Mouse (Mus musculus) kidney, adult 11 months (tissue): Measurements from ENCODE around the gene 1110008L16Rik.
A peak's percentile ranks its signal among the peaks of the same experiment; 100 is the strongest.
"Not testable (repeated sequence)": the region's sequence is repeated elsewhere in the genome, so short reads cannot be mapped to it uniquely, and the experiment has no call there.

ENCODE experiments used
- DNase-seq: peaks from one replicate; pipeline ENCODE4 v3.0.0; 2022

Gene 1110008L16Rik

DNA sequence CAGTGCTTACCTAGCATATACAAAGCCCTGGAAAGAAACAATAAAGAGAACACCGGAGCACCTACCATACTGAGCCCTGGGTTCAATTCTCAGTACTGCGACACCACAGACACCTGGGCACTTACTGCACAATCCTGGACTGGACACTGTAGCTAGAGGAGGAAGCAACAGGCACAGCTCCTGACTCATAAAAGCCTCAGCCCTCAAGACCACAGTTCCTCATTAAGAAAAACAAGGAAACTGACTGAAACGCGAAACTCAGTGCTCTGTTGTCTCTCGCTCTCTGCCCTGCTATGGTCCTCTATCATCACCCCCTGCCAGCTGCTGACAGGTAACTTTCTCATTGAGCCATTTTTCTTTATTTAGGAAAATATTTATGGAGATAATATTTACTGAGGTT is at the start of gene 1110008L16Rik:
1110008L16Rik (plus strand) TSS at position 242 of the 400 bp plus-strand sequence.
- DNase-seq, result no peak

DNA sequence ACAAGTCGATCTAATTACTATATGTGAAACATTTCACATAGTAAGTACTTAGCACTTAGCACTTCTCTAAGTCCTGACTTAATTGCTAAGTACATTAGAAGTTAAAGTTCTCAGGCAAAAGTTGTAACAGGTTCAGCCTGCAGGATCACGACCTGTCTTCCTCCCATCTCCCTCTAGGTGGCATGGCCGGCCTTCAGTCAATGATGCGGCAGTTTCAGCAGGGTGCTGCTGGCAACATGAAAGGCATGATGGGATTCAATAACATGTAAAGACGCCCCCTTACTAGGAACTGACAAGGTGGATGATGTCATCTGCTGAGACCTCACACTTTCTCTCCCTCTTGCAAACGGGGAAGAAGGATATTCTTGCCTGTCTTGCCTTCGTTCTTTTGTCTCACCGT is 37.4 kb upstream of the 1110008L16Rik start:
- not testable (repeated sequence) for DNase-seq

DNA sequence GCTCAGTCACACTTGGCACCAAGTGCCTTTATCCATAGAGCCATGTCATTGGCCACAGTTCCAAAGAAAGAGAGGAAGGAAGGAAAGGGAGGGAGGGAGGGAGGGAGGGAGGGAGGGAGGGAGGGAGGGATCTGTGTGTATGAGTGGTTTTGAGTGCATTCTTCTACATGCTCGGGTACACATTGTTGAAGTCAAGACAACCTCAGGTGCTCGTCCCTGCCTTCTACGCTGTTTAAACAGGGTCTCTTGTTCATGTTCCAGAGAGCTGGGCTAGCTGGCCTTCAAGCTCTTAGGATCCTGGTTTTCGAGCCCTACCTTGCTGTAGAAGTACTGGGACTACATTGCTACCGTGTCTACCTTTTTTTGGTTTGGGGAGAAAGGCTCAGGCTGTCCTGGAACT is 36.0 kb upstream of the 1110008L16Rik start:
- DNase-seq, result not testable (repeated sequence)

DNA sequence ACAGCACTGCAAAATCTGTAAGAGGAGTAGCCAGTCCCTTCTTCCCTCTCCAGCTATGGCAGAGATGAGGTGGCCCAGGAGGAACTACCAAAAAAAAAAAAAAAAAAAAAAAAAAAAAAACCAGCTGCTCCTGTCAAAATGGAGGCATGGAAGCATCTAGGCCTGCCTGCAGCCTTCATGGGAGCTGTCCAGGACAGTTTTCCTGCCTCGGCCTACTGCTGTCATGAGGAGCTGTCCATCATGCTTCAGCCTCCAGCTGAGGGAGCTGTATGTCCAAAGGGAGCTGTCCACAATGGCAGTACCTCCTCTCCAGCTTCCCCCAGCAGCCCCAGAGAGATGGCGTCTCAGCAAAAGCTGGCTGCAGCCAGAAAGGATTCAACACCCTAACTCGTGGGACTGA is 27.1 kb upstream of the 1110008L16Rik start:
- no peak for DNase-seq

DNA sequence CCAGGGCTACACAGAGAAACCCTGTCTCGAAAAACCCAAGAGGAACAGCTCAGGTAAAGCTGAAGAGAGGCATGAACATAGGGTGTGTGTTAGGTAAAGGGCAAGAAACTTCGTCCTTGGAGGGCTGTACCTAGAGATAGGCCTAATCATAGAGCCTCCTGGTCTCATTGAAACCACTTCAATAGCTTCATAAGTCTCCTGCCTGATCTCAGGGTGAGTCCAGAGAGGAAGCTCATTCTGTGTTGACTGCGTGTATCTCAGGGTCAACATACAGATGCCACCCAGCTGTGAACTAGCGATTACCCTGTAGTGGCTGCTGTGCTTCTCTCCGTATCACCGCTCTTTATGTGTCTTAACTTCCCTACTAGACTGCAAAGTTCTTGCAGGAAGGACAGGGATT is 21.8 kb upstream of the 1110008L16Rik start:
- DNase-seq, result not testable (repeated sequence)

DNA sequence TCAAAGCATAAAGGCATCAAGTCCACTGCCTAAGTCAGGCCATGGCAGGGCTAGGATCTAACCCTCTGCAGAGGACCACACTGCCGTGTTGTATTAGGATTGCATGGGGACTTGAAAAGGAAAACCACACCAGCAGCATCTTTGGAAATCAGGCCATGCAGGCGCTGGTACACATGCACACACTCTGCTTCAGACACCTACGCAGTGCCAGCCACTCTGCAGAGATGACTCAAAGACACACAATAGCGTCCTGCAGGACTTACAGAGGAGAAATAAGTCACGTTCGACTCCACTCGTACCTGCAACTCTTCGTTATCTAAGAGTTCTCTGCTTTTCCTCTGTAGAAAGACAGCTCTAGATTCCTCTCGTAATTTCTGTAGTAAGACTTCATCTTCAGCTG is 1.3 kb upstream of the 1110008L16Rik start:
- no peak for DNase-seq

DNA sequence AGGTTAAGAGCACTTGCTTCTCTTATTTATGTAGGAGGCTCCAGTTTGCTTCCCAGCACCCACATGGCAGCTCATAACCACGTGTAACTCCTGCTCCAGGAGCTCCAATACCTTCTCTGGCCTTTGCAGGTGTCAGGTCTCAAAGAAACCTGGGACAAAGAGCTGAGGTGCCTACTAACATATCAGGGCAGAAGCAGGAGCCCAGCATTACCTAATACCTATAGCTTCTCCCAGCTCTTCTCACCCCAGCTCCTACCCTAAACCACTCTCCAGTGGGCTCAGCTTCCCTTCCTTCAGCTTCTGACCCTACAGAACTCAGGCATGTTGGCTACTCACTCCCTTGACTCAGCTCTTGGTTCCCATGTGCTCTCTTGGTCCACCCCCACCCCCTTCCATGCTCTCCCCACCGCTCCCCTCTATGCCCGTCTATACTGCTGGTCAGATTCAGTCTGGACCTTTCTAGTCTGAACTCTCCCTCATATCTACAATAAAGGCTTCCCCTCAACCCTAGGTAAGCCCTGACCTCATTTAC is 1.5 kb downstream of the 1110008L16Rik start:
- no peak for DNase-seq

DNA sequence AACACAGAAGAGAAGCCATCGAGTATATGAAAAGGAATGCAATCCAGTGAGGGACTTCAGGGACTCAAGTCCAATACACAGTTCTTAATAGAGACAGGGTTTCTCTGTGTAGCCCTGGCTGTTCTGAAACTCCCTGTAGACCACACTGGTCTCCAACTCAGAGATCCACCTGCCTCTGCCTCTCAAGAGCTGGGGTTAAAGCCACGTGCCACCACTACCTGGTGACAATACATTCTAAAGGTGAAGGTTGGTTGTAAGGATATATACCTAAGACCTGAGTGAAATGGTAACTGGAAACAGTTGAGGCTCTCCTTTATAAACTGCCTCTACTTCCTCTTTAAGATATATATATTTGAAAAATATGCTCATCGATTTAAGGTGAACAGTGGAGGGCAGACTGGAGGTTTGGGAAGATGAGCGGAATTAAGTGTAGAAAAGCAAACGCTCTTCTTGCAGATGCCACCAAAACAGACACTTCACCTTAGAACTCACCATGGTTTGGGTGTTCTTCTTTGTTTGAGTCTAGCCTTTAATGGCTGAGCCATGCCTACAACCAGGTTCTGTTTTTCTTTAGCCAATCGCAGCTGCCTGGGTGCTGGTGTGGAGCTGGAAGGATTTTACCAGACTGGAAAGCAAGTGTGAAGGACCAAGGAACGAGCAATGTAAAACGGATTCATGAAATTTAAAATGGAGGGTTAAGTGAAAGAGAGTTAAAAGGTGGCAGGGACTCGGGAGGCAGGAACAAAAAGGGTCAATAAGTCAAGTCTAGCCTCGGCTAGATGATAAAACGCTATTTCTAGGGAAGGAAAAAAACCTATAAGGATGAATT is 2.3 kb downstream of the 1110008L16Rik start:
- DNase-seq, result no peak

DNA sequence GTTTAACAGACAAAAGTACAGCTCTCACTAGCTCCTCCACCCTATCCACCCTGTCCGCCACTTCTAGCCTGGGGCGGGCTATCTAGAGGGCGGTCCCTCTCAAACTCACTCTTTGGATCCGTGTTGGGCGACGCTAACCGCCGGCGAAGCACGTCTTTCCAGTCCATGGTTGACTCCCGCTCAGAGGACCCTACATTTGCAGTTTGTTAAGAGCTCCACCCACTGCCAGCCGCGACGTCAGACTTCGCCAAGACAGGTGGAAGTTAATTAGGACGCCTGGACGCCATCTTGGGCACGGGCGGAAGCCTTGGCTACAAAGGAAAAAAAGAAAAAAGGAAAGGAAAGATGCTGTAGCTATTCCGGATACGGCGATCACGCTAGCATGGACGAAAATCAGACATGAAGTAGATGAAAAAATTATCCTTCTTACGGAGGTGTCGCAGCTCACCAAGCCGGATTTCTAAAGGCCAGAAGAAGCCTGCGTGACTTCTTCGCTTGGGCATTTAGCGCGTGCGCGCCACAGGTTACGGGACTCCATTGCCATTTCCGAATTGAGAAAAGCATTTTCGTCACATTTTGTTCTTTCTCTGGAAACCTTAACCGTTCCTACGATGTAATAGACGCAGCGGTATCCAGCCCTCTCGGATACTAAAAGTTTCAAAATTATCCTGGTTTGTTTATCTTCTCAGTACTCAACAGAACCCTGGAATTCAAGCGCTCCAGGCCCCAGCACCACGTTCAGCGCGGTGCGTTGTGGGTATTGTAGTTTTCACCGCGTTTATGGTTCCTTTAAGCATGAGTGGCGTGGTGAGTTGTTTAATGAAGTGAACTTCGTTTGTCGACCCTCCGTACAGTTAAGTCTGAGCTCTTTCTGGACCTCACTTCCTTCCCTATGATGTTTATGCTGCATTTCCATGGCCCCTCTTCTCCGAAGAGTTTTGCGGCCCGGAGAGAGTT is 3.4 kb downstream of the 1110008L16Rik start, which contains the start of gene Ppp2r3c:
Ppp2r3c (minus strand) TSS at position 514 of the 957 bp plus-strand sequence.
- peak; percentile 95 for DNase-seq

DNA sequence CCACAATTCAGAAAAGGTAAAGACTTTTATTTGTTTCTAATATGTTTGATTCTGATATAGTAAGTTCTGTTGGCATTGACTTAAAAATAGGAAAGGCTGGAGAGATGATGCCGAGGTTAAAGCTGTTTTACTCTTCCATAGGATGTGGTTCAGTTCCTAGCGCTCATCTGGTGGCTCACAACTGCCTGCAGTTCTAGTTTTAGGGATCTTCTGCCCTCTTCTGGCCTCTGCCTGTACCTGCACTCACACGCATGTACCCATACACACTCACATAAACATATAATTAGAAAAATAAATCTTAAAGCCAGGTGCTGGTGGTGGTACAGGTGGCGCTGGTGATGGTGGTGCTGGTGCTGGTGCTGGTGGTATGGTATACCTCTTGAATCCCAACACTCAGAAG is 7.0 kb downstream of the 1110008L16Rik start:
- no peak for DNase-seq

DNA sequence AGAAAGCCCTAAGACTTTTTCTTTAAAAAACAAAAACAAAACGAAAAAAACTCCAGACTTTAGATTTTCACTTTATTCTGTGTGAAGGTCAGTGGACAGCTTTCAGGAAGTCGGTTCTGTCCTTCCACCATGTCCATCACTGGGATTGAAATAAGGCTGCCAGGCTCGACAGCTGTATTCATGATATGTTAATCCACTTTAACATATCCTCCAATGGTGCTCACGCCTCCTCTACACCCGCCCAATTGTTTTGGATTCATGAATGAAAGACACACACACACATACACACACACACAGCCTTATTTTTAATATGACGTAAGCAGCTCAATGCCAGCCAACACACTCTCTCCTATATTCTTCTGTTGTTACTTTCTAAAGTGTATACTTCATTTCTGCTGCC is 8.2 kb downstream of the 1110008L16Rik start:
- DNase-seq, result no peak

DNA sequence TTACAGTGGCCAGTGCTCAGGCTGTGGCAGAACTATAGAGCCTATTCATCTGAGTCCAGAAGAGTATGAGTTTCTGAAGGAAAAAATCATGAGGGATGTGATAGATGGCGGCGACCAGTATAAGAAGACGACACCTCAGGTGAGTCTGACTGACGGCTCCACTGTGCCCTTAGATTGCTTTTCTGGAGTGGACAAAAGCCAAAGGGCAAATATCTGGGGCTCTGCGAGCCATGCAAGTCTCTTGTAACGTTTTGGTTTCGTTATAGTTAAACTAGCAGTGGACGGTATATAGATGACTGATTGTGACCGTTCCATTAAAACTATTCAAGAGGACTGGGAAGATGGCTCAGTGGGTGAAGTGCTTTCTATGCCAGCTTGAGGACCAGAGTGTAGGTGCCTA is 9.4 kb downstream of the 1110008L16Rik start:
- peak; percentile 51 for DNase-seq

DNA sequence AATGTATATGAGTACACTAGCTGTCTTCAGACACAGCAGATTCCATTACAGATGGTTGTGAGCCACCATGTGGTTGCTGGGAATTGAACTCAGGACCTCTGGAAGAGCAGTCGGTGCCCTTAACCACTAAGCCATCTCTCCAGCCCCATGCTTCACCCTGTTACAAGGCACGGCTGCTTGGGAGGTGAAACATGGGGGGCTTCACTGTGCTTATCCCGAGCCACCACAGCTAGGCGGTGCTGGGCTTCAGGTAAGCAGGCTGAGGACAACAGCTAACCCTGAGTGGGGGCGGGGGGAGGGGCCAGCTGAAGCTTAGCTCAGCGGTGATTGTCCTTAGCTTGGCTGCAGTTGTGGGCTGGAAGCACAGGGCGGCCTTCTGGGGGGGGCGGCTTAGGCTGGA is 10.1 kb downstream of the 1110008L16Rik start:
- DNase-seq, result no peak

DNA sequence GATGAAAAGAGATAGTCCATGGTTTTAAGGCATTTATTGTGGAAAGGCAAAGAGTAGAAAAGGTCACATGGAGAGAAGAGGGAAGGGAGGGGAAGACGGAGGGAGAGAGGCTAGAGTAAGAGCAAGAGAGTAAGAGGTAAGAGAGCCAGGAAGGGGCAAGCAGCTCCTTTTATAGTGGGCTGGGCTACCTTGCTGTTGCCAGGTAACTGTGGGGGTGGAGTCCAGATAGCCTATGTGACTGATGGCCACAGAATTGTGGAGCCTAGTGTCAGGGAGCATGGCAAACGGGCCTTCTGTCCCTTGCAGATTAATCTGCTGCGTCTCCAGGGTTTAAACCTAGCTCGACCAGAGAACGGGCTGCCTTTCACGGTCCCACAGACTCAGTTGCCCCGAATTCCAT is 12.5 kb downstream of the 1110008L16Rik start:
- no peak for DNase-seq

DNA sequence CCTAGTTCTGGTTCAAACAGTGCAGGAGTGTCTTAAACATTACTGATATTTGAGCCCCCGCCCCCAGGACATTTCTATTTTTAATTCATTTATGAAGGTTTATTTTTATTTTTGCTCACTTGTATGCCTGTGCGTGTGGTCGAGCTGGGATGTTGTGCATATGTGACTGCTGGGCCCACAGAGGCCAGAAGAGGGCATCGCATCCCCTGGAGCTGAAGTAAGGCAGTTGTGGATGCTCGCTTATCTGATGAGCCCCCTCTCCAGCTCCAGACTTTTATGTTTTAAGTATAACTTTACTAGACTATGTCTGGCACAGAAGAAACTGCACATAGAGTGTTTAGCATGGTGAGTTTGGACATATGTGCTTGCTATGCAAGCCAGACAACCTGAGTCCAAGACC is 14.5 kb downstream of the 1110008L16Rik start:
- no peak for DNase-seq

DNA sequence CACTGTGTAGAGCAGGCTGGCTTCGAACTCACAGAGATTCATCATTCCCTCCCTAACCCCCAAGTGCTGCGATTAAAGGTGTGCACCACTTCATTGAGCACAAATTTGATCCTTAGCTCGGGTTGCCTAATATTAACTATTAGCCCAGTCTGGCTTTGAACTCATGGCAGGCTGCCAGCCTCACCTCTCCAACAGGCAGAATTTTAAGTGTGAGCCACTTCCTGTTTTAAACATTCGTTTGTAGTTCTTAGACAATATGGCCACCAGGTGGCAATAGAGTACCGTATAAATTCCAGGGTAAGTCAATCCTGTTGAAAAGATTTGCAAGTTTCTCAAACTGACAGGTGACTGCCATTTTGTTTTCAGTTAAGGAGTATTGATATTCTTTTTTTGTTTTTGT is 15.8 kb downstream of the 1110008L16Rik start:
- DNase-seq, result peak; percentile 89

DNA sequence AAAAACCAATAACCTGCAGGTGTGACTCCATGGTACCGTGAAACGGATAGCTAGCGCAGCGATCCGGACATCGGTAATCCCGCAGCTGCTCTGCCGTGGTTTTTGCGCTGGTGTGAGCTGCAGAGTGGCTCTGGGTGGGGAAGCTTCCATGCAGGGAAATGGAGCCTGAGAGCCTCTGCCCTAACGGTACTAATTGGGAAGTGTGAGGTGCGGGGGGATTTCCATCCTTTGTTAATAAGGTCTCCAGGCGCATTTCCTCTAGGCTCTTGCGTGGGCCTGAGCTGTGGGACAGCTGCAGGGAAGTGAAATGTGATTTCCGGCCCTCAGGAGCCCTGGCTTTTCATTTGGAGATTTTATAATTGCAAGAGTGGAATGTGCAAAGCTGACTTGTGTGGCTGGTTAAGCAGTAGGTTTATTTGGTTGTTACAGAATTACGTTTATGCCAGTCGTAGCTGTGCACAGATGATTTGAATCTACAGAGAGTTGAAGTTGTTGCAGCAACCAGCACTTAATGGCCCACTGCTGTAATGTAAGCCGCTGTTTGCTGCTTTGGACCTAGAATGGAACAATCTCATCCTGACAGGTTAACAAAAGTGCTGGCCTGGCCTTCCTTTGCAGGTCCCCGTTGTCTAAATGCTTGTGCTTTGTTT is 22.4 kb downstream of the 1110008L16Rik start:
- no peak for DNase-seq

DNA sequence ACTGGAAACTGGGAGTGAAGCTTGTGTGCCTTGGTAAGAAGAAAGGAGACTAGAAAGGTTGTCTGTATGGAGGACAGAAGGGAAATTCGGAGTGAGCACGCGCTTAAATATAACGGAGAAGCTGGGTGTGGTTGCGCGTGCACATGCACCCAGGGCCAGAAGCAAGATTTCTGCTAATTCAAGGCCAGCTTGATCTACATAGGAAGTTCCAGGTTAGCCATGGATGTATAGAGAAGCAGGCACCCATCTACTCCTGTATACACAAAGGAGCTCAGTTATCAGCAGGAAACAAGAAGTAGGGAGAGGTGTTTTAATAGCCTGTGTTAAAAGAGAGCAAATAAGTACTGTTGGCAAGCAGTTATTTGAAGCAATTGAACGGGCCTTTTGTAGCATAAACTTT is 26.3 kb downstream of the 1110008L16Rik start:
- DNase-seq, result no peak

DNA sequence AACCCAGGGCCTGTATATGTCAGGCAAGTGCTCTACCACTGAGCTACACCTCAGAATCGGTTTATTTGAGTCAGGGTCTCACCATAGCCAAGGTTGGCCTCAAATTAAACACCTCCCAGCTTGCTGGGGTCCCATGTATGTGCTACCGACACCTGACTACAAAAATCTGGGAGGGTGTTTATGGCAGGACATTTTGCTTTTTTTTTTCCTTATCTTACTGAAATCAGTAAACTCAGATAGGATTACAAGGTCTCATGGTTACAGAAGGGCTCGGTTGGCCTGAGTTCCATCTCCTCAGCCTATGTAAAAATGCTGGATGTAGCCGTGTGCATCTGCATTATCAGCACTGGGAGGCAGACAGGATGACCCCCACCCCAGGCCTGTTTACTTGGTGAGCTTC is 29.4 kb downstream of the 1110008L16Rik start:
- no peak for DNase-seq

DNA sequence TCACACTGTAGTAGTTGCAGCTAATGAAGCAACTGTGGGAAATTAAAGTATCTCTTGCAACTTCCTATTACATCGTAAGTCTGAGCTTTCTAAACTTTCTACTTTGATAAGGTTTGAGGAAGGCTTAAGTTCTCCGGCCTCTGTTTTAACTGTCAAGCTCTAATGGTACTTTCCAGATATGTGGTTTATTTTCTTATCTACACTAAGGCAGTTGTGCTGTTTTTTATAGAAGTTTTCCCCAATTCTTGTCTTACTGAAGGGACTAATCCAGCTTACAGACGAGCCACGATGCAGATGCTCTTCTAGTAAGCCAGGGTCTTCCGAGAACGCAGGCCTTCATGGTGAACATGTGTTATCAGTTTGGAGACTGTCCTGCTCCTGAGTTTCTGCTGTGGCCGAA is 30.0 kb downstream of the 1110008L16Rik start:
- DNase-seq, result no peak

DNA sequence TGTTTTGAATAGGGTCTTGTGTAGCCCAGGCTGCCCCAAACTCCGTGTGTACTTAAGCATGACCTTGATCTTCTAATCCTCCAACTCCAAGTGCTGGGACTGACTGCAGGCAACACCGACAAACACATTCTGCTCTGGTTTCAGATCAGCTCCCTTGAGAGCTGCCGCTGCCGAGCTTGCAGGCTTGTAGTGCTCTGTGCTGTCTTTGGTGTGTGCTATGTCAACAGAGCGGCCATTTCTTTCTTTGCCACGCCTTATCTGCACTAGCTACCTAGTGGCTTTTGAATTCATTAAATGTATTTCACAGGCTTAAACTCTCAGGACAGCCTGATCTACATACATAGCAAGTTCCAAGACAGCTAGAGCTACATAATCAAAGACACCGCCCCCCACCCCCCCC is 34.3 kb downstream of the 1110008L16Rik start:
- DNase-seq, result no peak

DNA sequence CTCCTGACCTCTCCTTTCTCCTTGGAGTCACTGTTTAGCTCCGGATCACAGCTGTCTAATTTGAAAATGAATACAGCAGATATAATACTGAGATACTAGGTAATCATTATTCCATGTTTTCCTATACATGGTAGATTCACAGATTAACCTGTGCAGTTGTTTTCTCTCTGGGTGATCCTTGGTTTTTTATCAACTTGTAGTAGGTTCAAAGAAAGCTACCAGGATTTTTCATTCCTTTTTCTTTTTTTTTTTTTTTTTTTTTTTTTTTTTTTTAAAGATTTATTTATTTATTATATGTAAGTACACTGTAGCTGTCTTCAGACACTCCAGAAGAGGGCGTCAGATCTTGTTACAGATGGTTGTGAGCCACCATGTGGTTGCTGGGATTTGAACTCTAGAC is 39.1 kb downstream of the 1110008L16Rik start:
- not testable (repeated sequence) for DNase-seq

DNA sequence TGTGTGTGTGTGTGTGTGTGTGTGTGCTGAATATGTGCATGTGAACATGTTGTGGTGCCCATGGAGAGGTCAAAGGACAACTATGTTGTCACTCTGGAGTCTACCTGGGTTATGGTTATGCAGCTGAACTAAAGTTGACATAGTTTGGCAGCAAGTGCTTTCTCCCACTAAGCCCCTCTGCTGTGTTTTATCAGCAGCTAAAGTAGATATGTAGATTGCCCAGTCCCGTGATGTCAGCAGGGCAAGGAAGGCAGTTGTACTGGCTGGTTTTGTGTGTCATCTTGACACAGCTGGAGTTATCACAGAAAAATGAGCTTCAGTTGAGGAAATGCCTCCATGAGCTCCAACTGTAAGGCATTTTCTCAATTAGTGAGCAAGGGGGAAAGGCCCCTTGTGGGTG is 43.7 kb downstream of the 1110008L16Rik start:
- not testable (repeated sequence) for DNase-seq
